Mouse (Mus musculus) layer of hippocampus, postnatal 25 days (tissue): ENCODE data around the gene Trem1. TPM values are rescaled to one million over a fixed set of nuclear protein-coding genes. Genes with fewer than 3 reads are reported as not detected.

Experiments
- DNase-seq, 2 experiments: peaks; one replicate each; pipeline ENCODE4 v3.0.0; 2022; ENCODE audit warnings: mixed read lengths in 2 of 2, low spot score in 1 of 2; ENCODE audit errors: extremely low spot score in 1 of 2
- total RNA-seq, 2 experiments: library from RNA; stranded (reverse); gene quantifications; 2 replicates each; pipeline ENCODE4 v1.2.3; 2021

Trem1 gene
- total RNA-seq, 2 experiments from 2014 or later = not detected

GRCm38 (mm10) chr17:48266610-48267304 is 34.2 kb downstream of the Trem1 start:
- no peak for DNase-seq

- no peak for DNase-seq
Measured at GRCm38 (mm10) chr17:48267591-48267990, 35.0 kb downstream of the Trem1 start.

- DNase-seq = no peak
Measured at GRCm38 (mm10) chr17:48268276-48268675, 35.7 kb downstream of the Trem1 start.

GRCm38 (mm10) chr17:48269833-48270232 is 37.3 kb downstream of the Trem1 start:
- DNase-seq = no peak

- no peak for DNase-seq
Measured at GRCm38 (mm10) chr17:48272158-48272557, 39.6 kb downstream of the Trem1 start.

- no peak for DNase-seq
Measured at GRCm38 (mm10) chr17:48272598-48272997, 40.0 kb downstream of the Trem1 start.

GRCm38 (mm10) chr17:48274098-48274497 is 41.5 kb downstream of the Trem1 start:
- no peak for DNase-seq

GRCm38 (mm10) chr17:48274885-48275284 is 42.3 kb downstream of the Trem1 start:
- DNase-seq = peak; percentile 63 to 88

- no peak for DNase-seq
Measured at GRCm38 (mm10) chr17:48275736-48276135, 43.2 kb downstream of the Trem1 start.

GRCm38 (mm10) chr17:48278381-48278780 is 45.8 kb downstream of the Trem1 start:
- DNase-seq = no peak

GRCm38 (mm10) chr17:48279002-48279401 is 46.4 kb downstream of the Trem1 start:
- DNase-seq = no peak

- DNase-seq = no peak
Measured at GRCm38 (mm10) chr17:48280943-48281738, 48.6 kb downstream of the Trem1 start.

- DNase-seq = no peak
Measured at GRCm38 (mm10) chr17:48281739-48282085, 49.1 kb downstream of the Trem1 start.

GRCm38 (mm10) chr17:48286765-48287164 is 54.2 kb downstream of the Trem1 start:
- DNase-seq = no peak

- no peak for DNase-seq
Measured at GRCm38 (mm10) chr17:48287276-48287675, 54.7 kb downstream of the Trem1 start.

- DNase-seq = no peak
Measured at GRCm38 (mm10) chr17:48293500-48294194, 61.1 kb downstream of the Trem1 start.

Other genes with a start within 250 kb of the Trem1 start
- gene 1700122O11Rik, start 194.5 kb upstream of the Trem1 start, total RNA-seq = not detected
- gene 1700067P10Rik, start 143.4 kb upstream of the Trem1 start, total RNA-seq = not detected
- gene 9830107B12Rik, start 86.5 kb upstream of the Trem1 start, total RNA-seq = not detected
- gene A530064D06Rik, start 65.5 kb upstream of the Trem1 start, total RNA-seq = not detected
- gene Trem3, start 15.0 kb downstream of the Trem1 start, total RNA-seq = not detected
- gene Treml4, start 31.5 kb downstream of the Trem1 start, total RNA-seq = not detected
- under 1 TPM; 0.15 to 0.40 TPM for gene Treml2, start 66.7 kb downstream of the Trem1 start, total RNA-seq
- under 1 TPM in 1 of 2 experiments, not detected in 1; 0.12 TPM for gene B430306N03Rik, start 83.4 kb downstream of the Trem1 start, total RNA-seq
- 10 to 100 TPM; 10.5 to 13.0 TPM for gene Trem2, start 113.6 kb downstream of the Trem1 start, total RNA-seq
- gene Treml1, start 127.1 kb downstream of the Trem1 start, total RNA-seq = not detected
- gene Nfya, start 177.1 kb downstream of the Trem1 start, total RNA-seq = 10 to 100 TPM; 26.7 to 27.1 TPM
- gene Oard1, start 177.2 kb downstream of the Trem1 start, total RNA-seq = 10 to 100 TPM; 10.5 to 13.7 TPM
- under 1 TPM in 1 of 2 experiments, not detected in 1; 0.20 TPM for gene Apobec2, start 200.2 kb downstream of the Trem1 start, total RNA-seq
- gene Tspo2, start 218.8 kb downstream of the Trem1 start, total RNA-seq = not detected
- gene Unc5cl, start 222.1 kb downstream of the Trem1 start, total RNA-seq = under 1 TPM; 0.47 to 0.64 TPM